Mouse (Mus musculus) hindbrain, embryonic 12.5 days (tissue): Measurements from ENCODE around the gene Dkk1. TPM values are rescaled to one million over a fixed set of nuclear protein-coding genes. Genes with fewer than 3 reads are reported as not detected.

Experiments used
- ATAC-seq: fragments of 200-750 bp; cut with Nextera tagmentation; 2 replicates; pipeline ENCODE4 v1.8.0; 2017; ENCODE audit warnings: moderate TSS enrichment; ENCODE audit not compliant: low FRiP score
- H3K27ac ChIP-seq: fragments of 300-500 bp; sonication (generic); 2 replicates; pipeline ENCODE4 v1.5.1; 2016; ENCODE audit warnings: mild to moderate bottlenecking
- H3K27me3 ChIP-seq: fragments of 300-500 bp; sonication (generic); 2 replicates; pipeline ENCODE4 v1.6.1; 2016; ENCODE audit warnings: mild to moderate bottlenecking
- H3K36me3 ChIP-seq: fragments of 300-500 bp; sonication (generic); 2 replicates; pipeline ENCODE4 v1.6.1; 2016; ENCODE audit warnings: mild to moderate bottlenecking
- H3K4me1 ChIP-seq: fragments of 300-500 bp; sonication (generic); 2 replicates; pipeline ENCODE4 v1.6.1; 2016
- H3K4me2 ChIP-seq: fragments of 300-500 bp; sonication (generic); replicated peaks from 2 replicates; pipeline ENCODE4 v1.6.1; 2016; ENCODE audit warnings: mild to moderate bottlenecking
- H3K4me3 ChIP-seq: fragments of 300-500 bp; sonication (generic); 2 replicates; pipeline ENCODE4 v1.5.1; 2016; ENCODE audit warnings: mild to moderate bottlenecking
- H3K9ac ChIP-seq: fragments of 300-500 bp; sonication (generic); 2 replicates; pipeline ENCODE4 v1.6.1; 2016; ENCODE audit warnings: mild to moderate bottlenecking, moderate library complexity
- H3K9me3 ChIP-seq: fragments of 300-500 bp; sonication (generic); replicated peaks from 2 replicates; pipeline ENCODE4 v1.6.1; 2016; ENCODE audit warnings: mild to moderate bottlenecking
- WGBS: fragments of 180-500 bp; shearing (Covaris S2); methylation state at CpG from one replicate; pipeline ENCODE4 v1.1.7; 2016; 5-methylcytosine and 5-hydroxymethylcytosine counted together
- polyA plus RNA-seq: library from polyadenylated mRNA; unstranded; fragments of >200 nt; fragmentation: Nextera tagmentation; extraction: Ambion mirVana; gene quantifications from 2 replicates; pipeline ENCODE4 v1.2.1, GENCODE M21; 2016

The Dkk1 gene
- polyA plus RNA-seq, 1 experiment from 2014 or later = 3.4 TPM

DNA sequence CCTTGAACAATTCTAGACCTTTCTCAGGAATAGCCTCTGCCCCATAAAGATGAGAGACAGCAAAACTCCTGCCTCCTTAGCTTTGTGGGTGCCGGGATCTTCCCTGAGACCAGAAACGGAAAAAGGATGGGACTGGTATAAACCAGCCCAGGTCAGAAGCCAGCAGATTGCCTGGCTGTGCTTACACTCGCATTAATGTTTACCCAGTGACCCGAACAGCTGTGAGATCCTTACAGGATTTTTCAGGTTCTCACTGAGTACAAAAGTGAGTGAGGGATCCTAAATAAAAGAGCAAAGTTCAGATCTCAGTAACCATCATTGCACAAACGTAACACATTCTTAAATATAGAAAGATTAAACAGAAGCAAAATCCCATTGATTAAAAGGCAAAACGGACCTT, 32.7 kb downstream of the Dkk1 start:
- Histone ChIP-seq H3K27me3 (no peaks in the 10 kb centered on the region), H3K4me3 (no peak overlapping the region), H3K27ac (no peak overlapping the region), H3K4me2 (no peak overlapping the region), H3K4me1 (no peaks in the 10 kb centered on the region), H3K36me3 (no peaks in the 10 kb centered on the region), H3K9me3 (no peaks in the 10 kb centered on the region), H3K9ac (no peak overlapping the region)
- no peak for ATAC-seq
- WGBS = 80% methylated on average over 6 of the region's 6 CpGs

GRCm38 (mm10) chr19:30510481-30510880, 39.0 kb downstream of the Dkk1 start:
- WGBS = 59% methylated on average over 4 of the region's 4 CpGs
- Histone ChIP-seq H3K9me3 (no peaks in the 10 kb centered on the region), H3K27me3 (no peaks in the 10 kb centered on the region), H3K4me3 (no peak overlapping the region), H3K4me1 (no peaks in the 10 kb centered on the region; the same call in 1 of the 2 replicates), H3K36me3 (no peaks in the 10 kb centered on the region), H3K27ac (no peak overlapping the region), H3K4me2 (no peak overlapping the region), H3K9ac (no peak overlapping the region)
- no peak for ATAC-seq

DNA sequence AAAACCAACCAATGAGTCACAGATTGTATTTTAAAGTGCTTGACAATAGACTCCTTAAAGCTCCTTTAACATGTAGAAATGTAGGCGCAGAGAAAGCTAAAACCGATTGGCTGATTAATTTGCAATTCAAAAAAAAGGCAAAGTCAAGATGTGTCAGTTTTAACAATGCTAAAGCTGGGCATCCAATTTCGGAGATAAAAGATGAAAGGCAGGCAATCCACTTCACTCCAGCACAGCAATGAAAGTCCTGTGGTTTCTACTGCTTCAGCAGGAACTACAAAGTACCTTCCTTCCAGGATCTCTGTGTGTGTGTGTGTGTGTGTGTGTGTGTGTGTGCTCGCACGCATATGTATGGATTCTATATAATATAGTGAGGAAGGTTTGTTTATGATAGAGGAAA, 44.0 kb downstream of the Dkk1 start:
- Histone ChIP-seq H3K4me1 (no peaks in the 10 kb centered on the region; the same call in 1 of the 2 replicates), H3K4me2 (no peak overlapping the region), H3K36me3 (no peaks in the 10 kb centered on the region), H3K9me3 (no peaks in the 10 kb centered on the region), H3K9ac (no peak overlapping the region), H3K27me3 (no peaks in the 10 kb centered on the region), H3K4me3 (no peak overlapping the region), H3K27ac (no peak overlapping the region)
- no peak for ATAC-seq
- WGBS = 23% methylated on average over 5 of the region's 5 CpGs
